Mouse (Mus musculus): ENCODE results near the gene Elk4. TPM values are rescaled to one million over a fixed set of nuclear protein-coding genes. Genes with fewer than 3 reads are reported as not detected.

Gene Elk4
- total RNA-seq, 2 experiments from 2014 or later = 77.4 to 82.0 TPM

GRCm38 (mm10) chr1:132014800-132015199 lies 7.4 kb downstream of the Elk4 start:
- no peak for DNase-seq

GRCm38 (mm10) chr1:132016691-132017090 lies 9.3 kb downstream of the Elk4 start:
- no peak for DNase-seq

GRCm38 (mm10) chr1:132019876-132020275 lies 12.5 kb downstream of the Elk4 start:
- DNase-seq = no peak

DNA sequence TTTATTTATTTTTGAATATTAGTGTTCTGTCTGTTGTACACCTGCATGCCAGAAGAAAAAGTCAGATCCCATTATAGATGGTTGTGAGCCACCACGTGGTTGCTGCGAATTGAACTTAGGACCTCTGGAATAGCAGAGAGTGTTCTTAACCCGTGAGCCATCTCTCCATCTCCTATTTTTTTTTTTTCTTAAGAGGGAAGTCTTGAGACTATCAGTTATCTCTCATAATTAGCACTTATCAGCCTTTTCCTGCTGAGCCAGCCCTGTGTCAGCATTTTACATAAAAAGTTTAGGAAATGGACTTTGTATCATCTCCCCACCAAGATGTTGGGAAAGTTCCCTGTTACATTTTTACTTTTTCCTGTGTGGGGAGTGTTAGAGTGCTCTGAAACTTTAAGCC lies 14.7 kb downstream of the Elk4 start:
- no peak for DNase-seq

GRCm38 (mm10) chr1:132026925-132027646 lies 19.7 kb downstream of the Elk4 start:
- DNase-seq = no peak

- no peak for DNase-seq
Measured at GRCm38 (mm10) chr1:132027978-132028377, 20.6 kb downstream of the Elk4 start.

DNA sequence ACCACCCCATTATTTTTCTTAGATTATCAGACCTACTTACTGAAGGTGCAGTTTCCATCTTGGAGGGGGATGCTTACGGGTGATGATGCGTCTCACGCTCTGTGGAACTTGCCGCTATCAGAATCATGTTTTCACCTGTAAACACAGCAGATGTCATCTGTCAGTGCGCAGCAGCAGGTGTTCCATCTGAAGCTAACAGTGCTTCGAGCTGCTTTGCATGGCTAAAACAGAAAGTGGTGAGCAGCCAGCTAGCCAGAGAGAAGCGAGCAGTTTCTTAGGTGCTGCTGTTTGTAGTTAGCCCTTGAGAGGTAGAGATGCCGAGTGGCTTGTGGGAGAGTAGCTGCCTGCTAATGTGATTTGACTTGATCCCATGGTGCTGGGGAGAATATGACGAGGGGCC lies 21.0 kb downstream of the Elk4 start:
- no peak for DNase-seq

DNA sequence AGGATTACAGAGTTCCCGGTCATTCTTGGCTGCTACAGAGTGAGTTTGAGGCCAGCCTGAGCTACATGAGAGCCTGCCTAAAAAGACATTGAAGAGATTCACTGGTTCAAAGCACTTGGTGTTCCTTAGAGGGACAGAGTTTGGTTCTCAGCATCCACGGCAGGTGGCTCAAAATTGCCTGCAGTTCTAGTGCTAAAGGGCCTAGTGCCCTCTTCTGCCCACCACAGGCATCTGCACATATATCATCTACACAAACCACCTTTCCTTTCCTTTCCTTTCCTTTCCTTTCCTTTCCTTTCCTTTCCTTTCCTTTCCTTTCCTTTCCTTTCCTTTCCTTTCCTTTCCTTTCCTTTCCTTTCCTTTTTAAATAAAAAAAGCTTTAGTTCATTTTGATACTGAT lies 23.2 kb downstream of the Elk4 start:
- no peak for DNase-seq

DNA sequence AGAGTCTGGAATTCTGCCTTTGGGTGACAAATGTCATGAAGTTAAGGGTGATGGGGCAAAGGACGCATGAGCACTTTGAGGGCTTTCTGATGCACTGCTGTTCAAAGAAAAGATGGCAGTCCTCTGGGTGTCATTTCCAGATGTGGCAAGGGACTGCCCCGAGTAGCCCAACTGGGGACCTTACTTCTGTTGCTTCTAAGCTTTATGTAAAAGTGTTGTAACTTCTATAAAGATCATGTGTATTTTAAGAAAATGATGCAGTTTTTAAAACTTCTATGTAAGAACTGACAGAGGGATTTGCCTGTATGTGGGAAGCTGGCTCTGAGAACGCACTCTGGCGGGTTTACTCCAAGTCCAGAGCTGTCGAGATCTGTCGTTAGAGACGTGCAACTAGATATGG lies 24.8 kb downstream of the Elk4 start:
- DNase-seq = no peak

DNA sequence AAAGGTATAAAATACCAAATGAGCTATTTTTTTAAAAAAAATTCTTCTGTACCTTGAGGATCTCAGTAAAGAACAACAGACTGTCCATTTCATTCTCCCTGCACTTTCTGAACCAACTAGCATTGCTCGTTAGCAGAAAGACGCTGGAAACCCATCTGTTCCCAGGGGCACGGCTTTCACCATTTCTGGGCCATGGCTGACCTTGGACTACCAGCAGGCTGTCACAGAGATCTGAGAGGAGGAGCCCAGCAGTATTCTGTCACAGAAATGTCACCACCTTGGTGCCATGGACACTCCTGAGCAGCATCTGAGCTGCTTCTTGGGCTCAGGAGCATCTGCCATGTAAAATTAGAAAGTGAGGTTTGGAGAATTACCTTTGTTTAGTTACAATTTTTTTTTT lies 30.3 kb downstream of the Elk4 start:
- no peak for DNase-seq

DNA sequence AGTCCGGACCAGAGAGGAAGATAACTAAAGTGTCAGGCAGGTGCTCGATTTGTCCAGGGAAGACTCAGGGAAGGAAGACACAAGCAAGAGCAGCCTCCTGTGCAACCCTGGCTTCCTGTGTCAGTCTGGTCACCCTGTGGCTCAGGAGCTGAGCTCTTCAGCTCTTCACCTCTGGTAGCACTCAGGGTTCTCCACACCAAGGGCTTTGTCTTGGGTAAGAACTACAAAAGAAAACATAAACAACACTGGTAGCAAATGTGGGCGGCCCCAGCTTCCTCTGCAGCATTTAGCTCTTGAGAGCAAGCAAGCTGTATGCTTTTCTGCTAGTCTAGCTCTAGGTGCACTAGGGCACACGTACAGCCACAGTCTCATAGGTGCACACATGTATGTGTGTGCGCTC lies 31.3 kb downstream of the Elk4 start:
- DNase-seq = no peak

DNA sequence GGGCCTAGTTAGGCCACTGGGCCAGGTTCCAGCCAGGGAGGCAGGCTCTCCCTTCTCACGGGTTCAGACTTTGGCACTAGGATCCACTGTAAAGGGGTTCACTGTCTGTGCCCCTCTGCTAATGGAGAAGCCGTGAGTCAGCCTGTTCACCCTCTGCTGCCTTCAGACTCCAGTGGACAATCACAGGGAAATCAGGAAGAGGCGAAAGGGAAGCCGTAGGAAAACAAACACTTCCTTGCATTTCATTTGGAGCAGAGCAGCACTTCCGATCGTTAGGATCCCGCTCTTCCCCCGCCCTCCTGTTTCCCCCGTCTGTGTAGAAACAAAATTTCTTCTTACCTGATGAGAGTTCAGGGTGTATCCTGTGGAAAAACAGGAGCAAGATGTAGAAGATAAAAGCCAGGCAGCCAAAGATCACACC lies 32.8 kb downstream of the Elk4 start:
- peak; percentile 46 to 80 for DNase-seq

- DNase-seq = no peak
Measured at GRCm38 (mm10) chr1:132043759-132044158, 36.4 kb downstream of the Elk4 start.

DNA sequence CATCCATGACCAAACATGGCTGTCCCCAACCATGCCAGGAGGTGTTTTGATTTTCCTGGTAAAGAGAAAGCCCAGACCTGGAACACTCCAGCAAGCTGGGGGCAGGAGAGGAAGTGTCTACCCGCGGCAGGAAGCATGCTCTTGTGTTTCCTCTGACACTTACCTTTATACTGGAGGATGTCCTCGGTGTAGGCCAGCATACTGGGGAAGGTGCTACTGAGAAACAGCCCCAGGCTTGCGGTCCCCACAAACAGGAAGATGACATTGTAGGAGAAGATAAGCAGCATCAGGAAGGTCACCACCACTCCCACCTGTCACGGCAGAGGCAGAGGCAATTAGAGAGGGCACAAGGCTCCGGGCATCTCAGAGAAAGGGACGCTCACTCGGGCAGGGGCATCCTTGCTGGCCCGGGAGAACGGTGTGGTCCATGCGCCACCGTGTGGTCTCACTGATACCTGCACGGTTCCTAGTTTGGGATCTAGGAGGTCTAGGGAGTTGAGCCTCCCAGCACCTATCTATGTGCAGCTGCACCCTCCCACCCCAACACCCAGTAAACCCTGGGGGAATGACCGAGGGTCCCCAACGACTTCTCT lies 38.8 kb downstream of the Elk4 start:
- DNase-seq = peak; percentile 63 to 83

- no peak for DNase-seq
Measured at GRCm38 (mm10) chr1:132051746-132052145, 44.3 kb downstream of the Elk4 start.

DNA sequence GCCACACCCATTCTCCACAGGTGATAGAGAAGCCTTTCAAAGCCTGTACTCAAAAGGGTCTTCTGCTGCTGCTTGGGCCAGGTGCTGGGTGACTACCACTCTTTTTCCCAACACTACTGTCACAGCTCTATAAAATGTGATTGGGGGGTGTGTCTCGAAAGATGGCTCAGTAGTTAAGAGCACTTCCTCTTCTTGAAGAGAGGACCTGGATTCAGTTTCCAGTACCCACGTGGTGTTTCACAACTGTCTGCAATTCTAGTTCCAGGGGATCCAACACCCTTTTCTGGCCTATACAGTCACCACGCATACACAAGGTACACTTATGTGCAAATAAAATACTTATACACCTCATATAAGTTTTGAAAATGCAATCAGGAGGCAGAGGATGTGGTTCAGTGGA lies 47.0 kb downstream of the Elk4 start:
- no peak for DNase-seq

- DNase-seq = no peak
Measured at GRCm38 (mm10) chr1:132055054-132055664, 47.8 kb downstream of the Elk4 start.

GRCm38 (mm10) chr1:132058558-132058957 lies 51.2 kb downstream of the Elk4 start:
- no peak for DNase-seq

DNA sequence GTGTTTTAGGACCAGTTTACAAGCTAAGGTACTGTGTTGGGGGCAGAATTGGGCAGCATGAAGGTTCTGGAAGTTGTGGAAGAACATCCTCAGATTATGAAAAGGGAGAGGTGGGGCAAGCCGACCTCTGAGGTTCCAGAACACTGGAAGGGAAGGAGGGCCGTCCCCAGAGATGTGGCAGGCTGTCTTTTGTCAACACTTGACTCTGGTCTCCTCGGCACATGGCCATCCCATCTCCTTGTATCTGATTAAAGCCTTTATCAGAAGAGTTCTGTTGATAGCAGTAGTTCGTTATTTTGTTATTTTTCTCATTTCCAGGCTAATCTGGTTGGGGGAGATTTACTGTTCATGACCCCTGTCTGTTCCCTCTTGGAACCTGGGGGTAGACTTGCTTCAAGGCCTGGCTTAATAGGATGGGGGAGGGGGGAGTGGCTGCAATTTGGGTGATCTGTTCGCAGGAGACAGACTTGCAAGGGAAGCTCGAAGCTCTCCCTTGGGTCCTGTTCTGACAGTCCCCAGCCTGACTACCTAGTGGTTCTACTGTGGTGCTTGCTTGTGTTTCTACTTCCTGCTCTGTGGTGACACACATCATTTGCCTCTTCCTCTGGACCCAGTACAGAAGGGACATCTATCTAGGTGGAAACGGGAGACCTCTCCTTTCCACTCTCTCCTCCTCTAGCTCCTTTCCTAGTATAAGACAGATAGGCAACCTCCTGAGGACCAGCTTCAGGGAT lies 52.8 kb downstream of the Elk4 start:
- no peak for DNase-seq

DNA sequence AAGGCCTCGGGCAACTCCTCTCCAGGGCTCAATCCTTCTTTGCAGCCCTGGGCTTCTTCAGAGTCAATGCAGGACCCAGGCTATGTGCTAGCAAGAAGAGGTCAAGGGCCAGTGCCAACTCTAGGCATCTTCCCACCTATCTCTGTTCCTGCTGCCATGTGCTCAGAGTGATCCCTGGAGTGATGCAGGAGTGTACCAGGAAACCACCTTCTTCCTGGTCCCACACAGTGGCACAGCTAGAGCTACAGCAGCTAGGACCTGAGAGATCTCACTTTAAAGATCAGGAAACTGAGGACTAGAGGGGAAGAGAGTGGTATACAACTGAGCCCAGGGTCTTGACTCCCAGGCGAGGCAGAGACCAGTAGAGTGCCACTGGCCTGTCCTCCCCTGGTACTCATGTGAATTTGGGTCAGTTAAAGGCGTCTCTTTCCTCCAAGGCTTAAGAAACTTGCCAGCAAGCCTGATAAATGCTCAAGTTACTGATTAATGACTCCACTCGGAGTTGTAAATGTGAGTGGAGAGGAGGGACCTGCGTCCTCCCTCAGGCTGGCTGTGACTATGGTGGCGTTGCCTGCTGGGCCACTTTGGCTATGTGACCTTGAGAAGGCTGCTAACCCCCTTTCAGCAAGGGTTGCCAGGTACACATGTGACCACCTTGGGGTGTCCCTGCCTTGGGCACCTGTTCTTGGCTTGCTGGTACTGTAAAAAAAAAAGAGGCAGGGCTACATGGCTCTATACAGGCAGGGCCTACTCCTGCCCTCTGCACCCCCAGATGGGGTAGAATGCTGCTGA lies 54.5 kb downstream of the Elk4 start:
- no peak for DNase-seq

DNA sequence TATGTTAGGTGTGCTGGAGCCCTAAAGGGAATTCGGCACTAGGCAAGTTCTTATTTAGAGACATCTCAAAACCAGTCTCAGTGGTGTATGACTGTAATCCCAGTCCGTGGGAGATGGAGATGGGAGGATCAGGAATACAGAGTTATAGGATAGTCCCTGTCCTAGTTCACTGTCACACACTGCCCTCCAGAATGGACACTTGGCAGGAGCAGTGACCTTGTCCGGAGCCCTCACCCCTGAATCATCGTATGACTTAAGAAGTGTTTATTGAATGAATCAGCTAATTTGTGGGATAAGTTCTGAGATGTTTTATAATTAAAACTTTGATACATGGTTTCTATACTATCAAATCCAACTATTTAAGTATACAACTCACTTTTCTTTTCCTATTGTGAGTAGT lies 55.7 kb downstream of the Elk4 start:
- no peak for DNase-seq

DNA sequence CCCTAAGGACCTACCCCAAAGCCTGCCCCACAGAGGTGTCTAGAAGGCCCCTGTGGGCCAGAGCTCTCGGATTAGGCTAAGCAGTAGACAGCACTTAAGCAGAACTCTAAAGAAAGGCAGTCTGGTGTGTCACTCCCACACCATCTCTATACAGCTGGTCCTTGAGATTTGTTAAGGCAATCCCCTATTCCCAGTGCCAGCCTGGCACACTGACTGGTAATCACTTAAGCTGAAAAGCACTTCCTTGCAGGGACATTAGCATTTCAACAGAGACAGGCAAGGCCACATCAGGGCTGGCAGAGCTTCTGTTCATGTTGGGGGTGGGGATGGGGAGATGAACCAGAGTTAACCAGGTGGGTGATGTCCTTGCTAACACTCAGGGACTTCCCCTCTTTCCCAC lies 57.6 kb downstream of the Elk4 start:
- DNase-seq = no peak
